Mouse (Mus musculus): Measurements from ENCODE around the gene Miga2.

The Miga2 gene

DNA sequence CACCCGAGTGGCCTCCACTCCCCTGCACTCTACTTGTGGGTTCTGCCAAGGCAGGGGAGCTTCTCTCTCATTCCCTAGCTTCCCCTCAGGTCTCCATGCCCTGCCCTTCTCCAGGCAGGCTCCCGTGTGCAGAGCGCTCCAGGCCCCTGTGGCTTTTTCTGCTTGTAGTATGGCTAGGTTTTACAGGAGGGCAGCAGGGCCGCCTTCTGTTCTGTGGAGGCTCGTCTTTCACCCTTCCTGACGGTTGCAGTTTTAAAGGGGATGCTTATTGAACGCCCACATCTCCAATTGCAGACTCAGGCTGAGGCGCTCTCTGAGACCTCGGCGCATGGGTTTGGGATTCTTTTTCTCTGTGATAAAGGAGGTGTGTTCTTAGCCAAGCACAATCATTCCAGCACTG lies 55.1 kb downstream of the Miga2 start:
- DNase-seq (ENCODE audit: low spot score in 2 of 2), result no peak

- no peak for DNase-seq (ENCODE audit: low spot score in 2 of 2)
Observed at GRCm38 (mm10) chr2:30421432-30421831, 57.4 kb downstream of the Miga2 start.

DNA sequence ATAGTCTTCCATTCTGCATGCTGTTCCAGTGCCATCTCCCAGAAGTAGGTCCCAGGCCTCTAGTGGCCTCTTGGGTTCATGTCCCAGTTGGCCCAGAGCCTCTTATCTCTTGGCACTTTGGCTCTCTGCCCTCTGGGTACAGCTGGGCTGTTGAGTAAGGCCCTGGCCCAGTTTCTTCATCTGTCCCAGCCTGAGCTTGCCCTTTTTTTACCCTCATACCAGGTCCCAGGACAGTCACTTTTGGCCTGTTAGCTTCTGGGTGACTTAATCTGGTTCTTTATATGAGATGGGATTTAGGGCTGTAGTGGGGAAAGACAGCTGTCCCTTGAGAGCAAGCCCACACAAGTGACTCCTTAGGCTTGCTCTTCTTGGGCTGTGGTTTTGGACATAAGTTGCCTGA lies 65.1 kb downstream of the Miga2 start:
- no peak for DNase-seq (ENCODE audit: low spot score in 2 of 2)
